In the genomic region with DNA sequence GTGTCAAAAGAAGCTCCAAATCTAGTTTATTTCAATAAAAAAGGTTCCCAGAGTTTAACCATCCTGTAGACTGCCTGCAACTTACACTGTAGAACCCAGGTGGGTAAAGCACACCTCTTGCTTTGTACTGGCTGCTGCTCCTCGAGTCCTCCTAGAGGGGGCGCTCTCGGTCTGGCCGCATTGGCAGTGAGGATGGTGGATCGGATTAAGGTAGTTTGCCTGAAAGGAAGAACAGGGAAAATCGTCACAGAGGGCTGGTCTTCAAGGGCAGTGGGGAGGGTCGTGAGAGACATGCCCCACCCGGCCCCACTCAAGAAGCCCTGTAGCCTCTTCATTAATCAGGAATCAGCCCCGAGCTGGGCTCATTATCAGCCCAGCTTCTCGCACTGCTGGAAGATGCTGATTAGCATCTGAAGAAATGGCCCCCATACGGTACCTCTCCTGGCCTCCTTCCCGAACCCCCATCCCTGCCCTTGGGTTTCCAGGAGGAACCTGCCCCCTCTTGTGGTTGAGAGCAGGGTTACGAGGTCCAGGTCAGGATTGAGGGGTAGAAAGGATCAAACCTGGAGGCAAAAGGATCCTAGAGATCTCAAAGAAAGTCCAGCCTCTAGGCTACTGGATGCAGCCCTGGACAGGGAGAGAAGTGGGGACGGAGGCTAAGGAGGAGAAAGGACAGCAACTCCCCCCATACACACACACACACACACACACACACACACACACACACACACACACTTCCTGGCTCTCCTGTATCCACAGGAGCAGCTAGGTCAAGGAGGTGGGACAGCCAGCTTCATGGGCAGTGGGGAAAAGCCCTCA, we compare ENCODE assay signal across 9 mouse cellular contexts. TPM values are rescaled to one million over a fixed set of nuclear protein-coding genes. Genes with fewer than 3 reads are reported as not detected.
A peak's percentile ranks its signal among the peaks of the same experiment; 100 is the strongest.
DNase-seq lines count a peak whose midpoint lies in the region; ATAC-seq and TF ChIP-seq lines count a peak whose summit lies in the region.
"Had no signal": no experiment of that assay in that cellular context is flagged by ENCODE, and none has a peak within 500 bp of the region (broad histone marks: within the 10 kb centered on the region; RNA-seq: fewer than 3 reads in every experiment).

No protein-coding gene starts in this region.

- TF ChIP-seq EP300 in liver, postnatal 0 days (IDR thresholded peaks at IDR 0.05; ENCODE audit: low read depth): no peak

- peaks cover 74% of the 10 kb centered on the region for H3K4me1 ChIP-seq in forebrain, embryonic 10.5 days
- peaks cover 28% of the 10 kb centered on the region for H3K4me1 ChIP-seq in forebrain, embryonic 16.5 days (replicated peaks; ENCODE audit: control insufficient read depth, insufficient read depth, low read length)
- H3K4me1 ChIP-seq in thymus, adult 2 months (replicated peaks; ENCODE audit: control insufficient read depth, insufficient read depth, low read length): no peaks in the 10 kb centered on the region
- peaks cover 8% of the 10 kb centered on the region for H3K4me1 ChIP-seq in liver, postnatal 0 days (ENCODE audit: insufficient read depth)

- H3K27ac ChIP-seq in forebrain, embryonic 10.5 days: peak overlapping the region; percentile 85
- H3K27ac ChIP-seq in forebrain, embryonic 16.5 days (ENCODE audit: low read length): no peak overlapping the region
- H3K27ac ChIP-seq in thymus, adult 2 months (ENCODE audit: control insufficient read depth, insufficient read depth, low read length): no peak overlapping the region
- H3K27ac ChIP-seq in liver, postnatal 0 days (ENCODE audit: low read depth): no peak overlapping the region

- no peak for ATAC-seq in forebrain, embryonic 16.5 days
- ATAC-seq in liver, postnatal 0 days: no peak

- no peak overlapping the region for H3K9ac ChIP-seq in forebrain, embryonic 16.5 days (replicated peaks; ENCODE audit: low read depth, low read length)
- H3K9ac ChIP-seq in liver, postnatal 0 days (replicated peaks): no peak overlapping the region

- H3K36me3 ChIP-seq in forebrain, embryonic 10.5 days (replicated peaks): no peaks in the 10 kb centered on the region
- H3K36me3 ChIP-seq in forebrain, embryonic 16.5 days (ENCODE audit: control insufficient read depth, insufficient read depth): no peaks in the 10 kb centered on the region
- no peaks in the 10 kb centered on the region for H3K36me3 ChIP-seq in thymus, adult 2 months (ENCODE audit: control insufficient read depth, insufficient read depth, low read length)
- H3K36me3 ChIP-seq in liver, postnatal 0 days (replicated peaks; ENCODE audit: insufficient read depth, low read length): no peaks in the 10 kb centered on the region

- 7% methylated on average over 14 of the region's 14 CpGs for WGBS in forebrain, embryonic 10.5 days
- 5% methylated on average over 14 of the region's 14 CpGs for WGBS in forebrain, embryonic 16.5 days
- 12% methylated on average over 14 of the region's 14 CpGs for WGBS in thymus, adult 2 months
- 15% methylated on average over 14 of the region's 14 CpGs for WGBS in liver, postnatal 0 days (ENCODE audit: insufficient replicate concordance)

- no peak for TF ChIP-seq CTCF in thymus, adult 2 months (IDR thresholded peaks at IDR 0.05; ENCODE audit: borderline replicate concordance, control insufficient read depth, extremely low read depth, insufficient read depth, low read length, poor library complexity)
- TF ChIP-seq CTCF in liver, postnatal 0 days (IDR thresholded peaks at IDR 0.05; ENCODE audit: low read depth): peak; percentile 57

- no peak overlapping the region for H3K4me2 ChIP-seq in forebrain, embryonic 16.5 days (ENCODE audit: low read length)
- H3K4me2 ChIP-seq in liver, postnatal 0 days (ENCODE audit: low read depth, low read length): no peak overlapping the region

- H3K4me3 ChIP-seq in forebrain, embryonic 10.5 days: no peak overlapping the region; the same call in 1 of the 2 replicates
- H3K4me3 ChIP-seq in forebrain, embryonic 16.5 days (replicated peaks; ENCODE audit: low read length): no peak overlapping the region
- no peak overlapping the region for H3K4me3 ChIP-seq in thymus, adult 2 months (ENCODE audit: control insufficient read depth, insufficient read depth, low read length)
- no peak overlapping the region for H3K4me3 ChIP-seq in liver, postnatal 0 days (ENCODE audit: low read depth, low read length)
- H3K4me3 ChIP-seq: erythroblast, embryonic 14.5 days had no signal

- no peaks in the 10 kb centered on the region for H3K9me3 ChIP-seq in forebrain, embryonic 10.5 days
- H3K9me3 ChIP-seq in forebrain, embryonic 16.5 days (ENCODE audit: control insufficient read depth, low read length): no peaks in the 10 kb centered on the region
- H3K9me3 ChIP-seq in liver, postnatal 0 days (ENCODE audit: low read length): no peaks in the 10 kb centered on the region

- no peak for TF ChIP-seq POLR2A in thymus, adult 2 months (IDR thresholded peaks at IDR 0.05; ENCODE audit: control insufficient read depth, extremely low read depth, insufficient read depth, low read length, poor library complexity)

- peak; percentile 56 for DNase-seq in forebrain, embryonic 10.5 days (ENCODE audit: extremely low spot score, low spot score)
- DNase-seq in thymus, postnatal 4 days: peak; percentile 50
- no peak for DNase-seq in thymus, adult 2 months
- DNase-seq in liver, postnatal 0 days: no peak
- DNase-seq in T-cell, adult 2 months (ENCODE audit: low spot score): no peak
- DNase-seq in frontal cortex, postnatal 14 days (ENCODE audit: low spot score in 2 of 2): no peak
- no peak for DNase-seq in heart, adult 18-20 months

- peaks cover 98% of the 10 kb centered on the region for H3K27me3 ChIP-seq in forebrain, embryonic 10.5 days (ENCODE audit: poor library complexity, severe bottlenecking)
- peaks cover 11% of the 10 kb centered on the region; the same call in 1 of the 2 replicates for H3K27me3 ChIP-seq in forebrain, embryonic 16.5 days (replicated peaks; ENCODE audit: control insufficient read depth, insufficient read depth, low read length)
- peaks cover 7% of the 10 kb centered on the region; the same call in 1 of the 2 replicates for H3K27me3 ChIP-seq in thymus, adult 2 months (ENCODE audit: control insufficient read depth, insufficient read depth, low read length)
- H3K27me3 ChIP-seq in liver, postnatal 0 days (ENCODE audit: insufficient read depth, low read length): peaks cover 71% of the 10 kb centered on the region

RNA-seq across cellular contexts. Expression of a gene that starts 6.7 kb away (rescaled TPM):
- 3.1 and 3.4 TPM in 2 replicates for polyA plus RNA-seq in forebrain, embryonic 10.5 days (2016; fragmentation: Nextera tagmentation; extraction: Ambion mirVana)
- polyA plus RNA-seq in forebrain, embryonic 16.5 days (2015; fragmentation: Nextera tagmentation; extraction: Ambion mirVana): 4.0 and 7.2 TPM in 2 replicates
- 0.05 TPM in 2 replicates for polyA plus RNA-seq in thymus, adult 2 months (2012; rRNA removed)
- not detected in 2 replicates for polyA plus RNA-seq in liver, postnatal 0 days (2015; fragmentation: Nextera tagmentation; extraction: Ambion mirVana)
- not detected for total RNA-seq in heart, adult 18-20 months (2021)
- polyA plus RNA-seq: erythroblast, embryonic 14.5 days had no signal

RNA-seq across cellular contexts. Expression of a gene that starts 21.2 kb away (rescaled TPM):
- polyA plus RNA-seq in forebrain, embryonic 10.5 days (2016; fragmentation: Nextera tagmentation; extraction: Ambion mirVana): 55.9 and 60.1 TPM in 2 replicates
- polyA plus RNA-seq in forebrain, embryonic 16.5 days (2015; fragmentation: Nextera tagmentation; extraction: Ambion mirVana): 86.4 and 93.1 TPM in 2 replicates
- 102 and 128 TPM in 2 replicates for polyA plus RNA-seq in thymus, adult 2 months (2012; rRNA removed)
- polyA plus RNA-seq in liver, postnatal 0 days (2015; fragmentation: Nextera tagmentation; extraction: Ambion mirVana): 21.0 and 22.0 TPM in 2 replicates
- 10 to 100 TPM; 34.5 to 38.2 TPM for total RNA-seq in heart, adult 18-20 months (2021)

RNA-seq across cellular contexts. Expression of a gene that starts 22.2 kb away (rescaled TPM):
- polyA plus RNA-seq in forebrain, embryonic 10.5 days (2016; fragmentation: Nextera tagmentation; extraction: Ambion mirVana): 20.1 and 20.5 TPM in 2 replicates
- 28.1 and 29.2 TPM in 2 replicates for polyA plus RNA-seq in forebrain, embryonic 16.5 days (2015; fragmentation: Nextera tagmentation; extraction: Ambion mirVana)
- polyA plus RNA-seq in thymus, adult 2 months (2012; rRNA removed): 38.7 and 43.7 TPM in 2 replicates
- polyA plus RNA-seq in liver, postnatal 0 days (2015; fragmentation: Nextera tagmentation; extraction: Ambion mirVana): 3.1 and 3.3 TPM in 2 replicates
- 10 to 100 TPM; 22.0 to 22.4 TPM for total RNA-seq in heart, adult 18-20 months (2021)

RNA-seq across cellular contexts. Expression of a gene that starts 22.4 kb away (rescaled TPM):
- polyA plus RNA-seq in forebrain, embryonic 10.5 days (2016; fragmentation: Nextera tagmentation; extraction: Ambion mirVana): 4.5 and 6.1 TPM in 2 replicates
- 59.8 and 60.5 TPM in 2 replicates for polyA plus RNA-seq in forebrain, embryonic 16.5 days (2015; fragmentation: Nextera tagmentation; extraction: Ambion mirVana)
- 3.0 and 3.5 TPM in 2 replicates for polyA plus RNA-seq in thymus, adult 2 months (2012; rRNA removed)
- 0.08 TPM in 1 of 2 replicates, not detected in the other for polyA plus RNA-seq in liver, postnatal 0 days (2015; fragmentation: Nextera tagmentation; extraction: Ambion mirVana)
- total RNA-seq in heart, adult 18-20 months (2021): under 1 TPM; 0.30 to 0.46 TPM

RNA-seq across cellular contexts. Expression of a gene that starts 49.3 kb away (rescaled TPM):
- polyA plus RNA-seq in forebrain, embryonic 10.5 days (2016; fragmentation: Nextera tagmentation; extraction: Ambion mirVana): 34.5 and 35.8 TPM in 2 replicates
- polyA plus RNA-seq in forebrain, embryonic 16.5 days (2015; fragmentation: Nextera tagmentation; extraction: Ambion mirVana): 19.6 and 21.6 TPM in 2 replicates
- polyA plus RNA-seq in thymus, adult 2 months (2012; rRNA removed): 17.9 and 23.1 TPM in 2 replicates
- 3.4 and 4.5 TPM in 2 replicates for polyA plus RNA-seq in liver, postnatal 0 days (2015; fragmentation: Nextera tagmentation; extraction: Ambion mirVana)
- total RNA-seq in heart, adult 18-20 months (2021): 100 to 1,000 TPM; 107 to 108 TPM

Comparison
In these comparisons a context has a peak if more than half of its experiments do, and no peak if none do; other contexts are left out.
1. DNase-seq: peak in forebrain, embryonic 10.5 days (single experiment) and thymus, postnatal 4 days (single experiment); none in thymus, adult 2 months (single experiment), liver, postnatal 0 days (single experiment), T-cell, adult 2 months (single experiment), frontal cortex, postnatal 14 days (0 of 2) and heart, adult 18-20 months (0 of 2).